Mouse (Mus musculus) embryonic fibroblast, embryonic 13.5 days (primary cell): ENCODE results near the gene Tshz2.
"Not testable (repeated sequence)": the region's sequence is repeated elsewhere in the genome, so short reads cannot be mapped to it uniquely, and the experiment has no call there.

Experiments used
- CTCF ChIP-seq: IDR thresholded peaks from 2 replicates; pipeline ENCODE4 v1.5.1; 2011; ENCODE audit warnings: mild to moderate bottlenecking, control low read depth, low read length, moderate library complexity, borderline replicate concordance; ENCODE audit not compliant: insufficient read depth
- POLR2A ChIP-seq: IDR thresholded peaks from 2 replicates; pipeline ENCODE4 v1.6.1; 2011; ENCODE audit warnings: low read depth, mild to moderate bottlenecking, control low read depth, low read length, moderate library complexity

DNA sequence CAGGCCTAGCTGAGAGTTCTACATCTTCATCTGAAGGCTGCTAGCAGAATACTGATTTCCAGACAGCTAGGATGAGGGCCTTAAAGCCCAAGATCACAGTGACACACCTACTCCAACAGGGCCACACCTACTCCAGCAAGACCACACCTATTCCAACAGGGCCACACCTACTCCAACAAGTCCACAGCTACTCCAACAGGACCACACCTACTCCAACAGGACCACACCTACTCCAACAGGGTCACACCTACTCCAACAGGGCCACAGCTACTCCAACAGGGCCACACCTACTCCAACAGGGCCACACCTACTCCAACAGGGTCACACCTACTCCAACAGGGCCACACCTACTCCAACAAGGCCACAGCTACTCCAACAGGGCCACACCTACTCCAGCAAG is 224.2 kb downstream of the Tshz2 start:
- TF ChIP-seq CTCF, POLR2A: not testable (repeated sequence)
